Mouse (Mus musculus): ENCODE data around the gene Bcl11a.

GRCm38 (mm10) chr11:24149462-24150220, 71.8 kb downstream of the Bcl11a start:
- TF ChIP-seq CTCF (IDR thresholded peaks at IDR 0.05; ENCODE audit: low read depth, low read length) (no peak), GATA1 (IDR thresholded peaks at IDR 0.05; ENCODE audit: borderline replicate concordance, low read length) (no peak), TAL1 (conservative IDR thresholded peaks at IDR 0.05; ENCODE audit: low read depth, low read length) (no peak), POLR2AphosphoS5 (IDR thresholded peaks at IDR 0.05; ENCODE audit: insufficient replicate concordance, low read depth, low read length) (no peak)

Data from G1E (cell line).